Mouse (Mus musculus): ENCODE data around the gene Map2k7. TPM values are rescaled to one million over a fixed set of nuclear protein-coding genes. Genes with fewer than 3 reads are reported as not detected.

Gene Map2k7
- total and polyA plus RNA-seq, 2 experiments from 2014 or later: 21.0 to 36.8 TPM

DNA sequence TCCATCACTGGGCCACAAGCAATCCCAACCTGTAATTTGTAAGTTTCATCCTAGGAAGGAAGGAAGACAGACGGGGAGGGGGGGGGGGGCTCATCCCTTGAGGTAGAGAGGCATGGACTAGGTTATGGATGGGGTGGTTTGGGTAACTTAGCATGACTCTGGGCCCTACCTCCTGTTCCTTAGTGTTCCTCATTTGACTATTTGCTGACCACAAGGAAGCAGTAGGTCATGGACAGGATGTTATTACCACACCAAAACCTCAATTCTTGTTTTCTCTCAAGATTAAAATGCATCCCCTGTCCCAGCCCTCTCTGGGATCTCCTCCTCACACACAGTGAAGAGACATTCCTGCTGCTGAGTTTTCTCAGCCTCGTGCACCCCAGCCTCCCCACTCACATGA, 37.2 kb upstream of the Map2k7 start:
- peaks cover 23% of the 10 kb centered on the region for H3K27me3 ChIP-seq (ENCODE audit: control insufficient read depth, insufficient read depth, low read length)
- no peaks in the 10 kb centered on the region for H3K9me3 ChIP-seq (replicated peaks; ENCODE audit: control insufficient read depth, low read length)
- no peak overlapping the region for H3K9ac ChIP-seq (replicated peaks; ENCODE audit: low read depth, low read length)
- ATAC-seq (ENCODE audit: insufficient read depth, low read depth): no peak
- no peak overlapping the region for H3K4me2 ChIP-seq (ENCODE audit: low read depth, low read length)
- no peak for DNase-seq (ENCODE audit: low spot score)
- peaks cover 7% of the 10 kb centered on the region; the same call in 1 of the 2 replicates for H3K36me3 ChIP-seq (replicated peaks; ENCODE audit: control insufficient read depth, insufficient read depth, low read length)
- TF ChIP-seq EP300 (IDR thresholded peaks at IDR 0.05; ENCODE audit: low read depth) (no peak), CTCF (IDR thresholded peaks at IDR 0.05; ENCODE audit: low read depth) (no peak)
- no peaks in the 10 kb centered on the region for H3K4me1 ChIP-seq (ENCODE audit: control insufficient read depth, insufficient read depth)
- no peak overlapping the region for H3K4me3 ChIP-seq (ENCODE audit: low read depth, low read length)
- H3K27ac ChIP-seq (ENCODE audit: low read depth): no peak overlapping the region
- 56% methylated on average over 2 of the region's 2 CpGs for WGBS

DNA sequence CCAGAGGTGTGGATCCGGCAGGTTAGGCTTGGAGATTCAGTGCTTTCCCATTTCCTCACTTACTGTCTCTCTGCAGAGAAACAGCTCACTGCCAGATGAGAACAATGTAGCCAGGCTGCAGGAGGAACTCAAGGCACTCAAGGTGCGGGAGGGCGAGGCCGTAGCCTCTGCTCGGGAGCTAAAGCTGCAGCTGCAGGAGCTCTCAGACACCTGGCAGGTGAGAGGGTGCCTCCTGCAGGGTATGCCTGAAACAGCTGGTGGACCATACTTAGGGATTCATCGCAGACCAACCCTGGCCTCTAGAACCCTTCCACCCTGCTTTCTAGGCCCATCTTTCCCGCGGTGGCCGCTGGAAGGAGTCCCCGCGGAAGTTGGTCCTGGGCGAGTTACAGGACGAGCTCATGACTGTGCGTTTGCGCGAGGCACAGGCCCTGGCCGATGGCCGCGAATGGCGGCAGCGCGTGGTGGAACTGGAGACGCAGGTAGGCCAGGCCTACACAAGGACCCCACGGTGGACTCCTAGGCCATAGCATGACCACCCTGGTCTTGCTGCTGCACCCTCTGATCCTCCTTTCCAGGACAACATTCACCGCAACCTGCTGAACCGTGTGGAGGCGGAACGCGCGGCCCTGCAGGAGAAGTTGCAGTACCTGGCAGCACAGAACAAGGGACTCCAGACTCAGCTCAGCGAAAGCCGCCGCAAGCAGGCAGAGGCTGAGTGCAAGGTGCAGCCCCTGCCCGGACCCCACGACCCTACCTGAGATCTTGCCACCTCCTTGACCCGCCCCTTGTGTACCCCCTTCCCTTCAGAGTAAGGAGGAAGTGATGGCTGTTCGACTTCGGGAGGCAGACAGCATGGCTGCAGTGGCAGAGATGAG, 33.1 kb upstream of the Map2k7 start:
- Histone ChIP-seq H3K4me1 (ENCODE audit: control insufficient read depth, insufficient read depth) (0 out of 2 replicates have a peak, but pooled peaks cover 4% of the 10 kb centered on the region), H3K4me3 (ENCODE audit: low read depth, low read length) (no peak overlapping the region), H3K27ac (ENCODE audit: low read depth) (no peak overlapping the region), H3K36me3 (replicated peaks; ENCODE audit: control insufficient read depth, insufficient read depth, low read length) (peaks cover 7% of the 10 kb centered on the region; the same call in 1 of the 2 replicates), H3K9ac (replicated peaks; ENCODE audit: low read depth, low read length) (no peak overlapping the region), H3K27me3 (ENCODE audit: control insufficient read depth, insufficient read depth, low read length) (peaks cover 24% of the 10 kb centered on the region), H3K4me2 (ENCODE audit: low read depth, low read length) (no peak overlapping the region), H3K9me3 (replicated peaks; ENCODE audit: control insufficient read depth, low read length) (no peaks in the 10 kb centered on the region)
- TF ChIP-seq CTCF (IDR thresholded peaks at IDR 0.05; ENCODE audit: low read depth) (no peak), EP300 (IDR thresholded peaks at IDR 0.05; ENCODE audit: low read depth) (no peak)
- 41% methylated on average over 38 of the region's 38 CpGs for WGBS
- DNase-seq (ENCODE audit: low spot score): no peak
- ATAC-seq (ENCODE audit: insufficient read depth, low read depth): no peak

DNA sequence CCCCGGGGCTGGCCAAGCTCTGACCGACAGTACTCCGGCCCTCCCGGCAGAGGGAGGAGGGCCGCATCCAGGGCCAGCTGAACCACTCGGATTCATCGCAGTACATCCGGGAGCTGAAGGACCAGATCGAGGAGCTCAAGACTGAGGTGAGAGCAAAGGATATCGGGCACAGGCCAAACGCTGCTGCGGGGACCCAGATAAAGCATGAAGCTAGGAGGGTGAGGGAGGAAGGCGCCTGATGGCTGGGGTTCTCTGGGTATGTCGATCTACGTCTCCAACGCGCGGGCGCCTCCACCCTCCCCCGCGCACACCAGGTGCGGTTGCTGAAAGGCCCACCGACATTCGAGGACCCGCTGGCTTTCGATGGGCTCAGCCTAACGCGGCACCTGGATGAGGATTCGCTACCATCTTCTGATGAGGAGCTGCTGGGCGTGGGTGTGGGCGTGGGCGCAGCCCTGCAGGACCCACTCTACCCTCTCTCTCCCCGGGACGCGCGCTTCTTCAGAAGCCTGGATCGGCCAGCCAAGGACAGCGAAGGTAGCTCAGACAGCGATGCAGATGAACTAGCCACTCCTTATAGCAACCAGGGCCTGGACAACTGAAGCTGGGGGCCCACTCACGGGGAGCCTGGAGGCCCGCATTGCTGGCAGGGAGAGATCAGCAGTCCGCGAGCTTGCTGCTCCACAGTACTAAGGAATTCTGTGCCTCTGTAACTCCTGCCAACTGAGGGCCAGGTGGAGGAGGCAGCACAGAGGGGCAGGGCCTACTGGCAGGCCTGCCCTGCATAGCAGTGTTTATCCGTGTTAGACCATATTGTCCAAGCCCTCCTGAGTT, 32.1 kb upstream of the Map2k7 start:
- Histone ChIP-seq H3K4me1 (ENCODE audit: control insufficient read depth, insufficient read depth) (0 out of 2 replicates have a peak, but pooled peaks cover 4% of the 10 kb centered on the region), H3K27me3 (ENCODE audit: control insufficient read depth, insufficient read depth, low read length) (peaks cover 24% of the 10 kb centered on the region), H3K4me2 (ENCODE audit: low read depth, low read length) (peak overlapping the region; percentile 13; the same call in 1 of the 2 replicates), H3K4me3 (ENCODE audit: low read depth, low read length) (no peak overlapping the region), H3K9ac (replicated peaks; ENCODE audit: low read depth, low read length) (no peak overlapping the region), H3K36me3 (replicated peaks; ENCODE audit: control insufficient read depth, insufficient read depth, low read length) (peaks cover 7% of the 10 kb centered on the region; the same call in 1 of the 2 replicates), H3K9me3 (replicated peaks; ENCODE audit: control insufficient read depth, low read length) (no peaks in the 10 kb centered on the region), H3K27ac (ENCODE audit: low read depth) (no peak overlapping the region)
- WGBS: 22% methylated on average over 44 of the region's 44 CpGs
- TF ChIP-seq EP300 (IDR thresholded peaks at IDR 0.05; ENCODE audit: low read depth) (no peak), CTCF (IDR thresholded peaks at IDR 0.05; ENCODE audit: low read depth) (no peak)
- peak; percentile 45 for ATAC-seq (ENCODE audit: insufficient read depth, low read depth)
- no peak for DNase-seq (ENCODE audit: low spot score)

DNA sequence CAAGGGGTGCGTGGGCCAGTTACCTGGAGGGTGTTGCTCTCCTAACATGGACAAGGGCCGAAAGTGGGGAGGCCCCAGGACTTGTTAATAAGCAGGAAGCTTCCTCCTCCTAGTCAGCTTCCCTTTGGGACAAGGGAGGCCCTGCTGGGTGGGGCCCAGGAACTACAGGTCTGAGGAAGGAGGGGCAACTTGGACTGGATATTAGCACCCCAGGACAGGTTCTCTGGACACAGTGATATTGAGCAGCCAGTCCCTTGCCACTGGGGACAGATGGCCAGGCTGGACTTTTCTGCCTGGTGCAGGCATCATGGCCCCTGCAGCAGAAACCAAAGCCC, 31.6 kb upstream of the Map2k7 start:
- ATAC-seq (ENCODE audit: insufficient read depth, low read depth) (peak; percentile 7; the same call in 1 of the 2 replicates), DNase-seq (ENCODE audit: low spot score) (no peak)
- TF ChIP-seq CTCF (IDR thresholded peaks at IDR 0.05; ENCODE audit: low read depth) (no peak), EP300 (IDR thresholded peaks at IDR 0.05; ENCODE audit: low read depth) (no peak)
- WGBS: 75% methylated on average over 2 of the region's 2 CpGs
- Histone ChIP-seq H3K4me3 (ENCODE audit: low read depth, low read length) (no peak overlapping the region), H3K4me2 (ENCODE audit: low read depth, low read length) (no peak overlapping the region), H3K9ac (replicated peaks; ENCODE audit: low read depth, low read length) (no peak overlapping the region), H3K27ac (ENCODE audit: low read depth) (no peak overlapping the region), H3K9me3 (replicated peaks; ENCODE audit: control insufficient read depth, low read length) (no peaks in the 10 kb centered on the region), H3K36me3 (replicated peaks; ENCODE audit: control insufficient read depth, insufficient read depth, low read length) (peaks cover 7% of the 10 kb centered on the region; the same call in 1 of the 2 replicates), H3K27me3 (ENCODE audit: control insufficient read depth, insufficient read depth, low read length) (peaks cover 24% of the 10 kb centered on the region), H3K4me1 (ENCODE audit: control insufficient read depth, insufficient read depth) (0 out of 2 replicates have a peak, but pooled peaks cover 4% of the 10 kb centered on the region)

DNA sequence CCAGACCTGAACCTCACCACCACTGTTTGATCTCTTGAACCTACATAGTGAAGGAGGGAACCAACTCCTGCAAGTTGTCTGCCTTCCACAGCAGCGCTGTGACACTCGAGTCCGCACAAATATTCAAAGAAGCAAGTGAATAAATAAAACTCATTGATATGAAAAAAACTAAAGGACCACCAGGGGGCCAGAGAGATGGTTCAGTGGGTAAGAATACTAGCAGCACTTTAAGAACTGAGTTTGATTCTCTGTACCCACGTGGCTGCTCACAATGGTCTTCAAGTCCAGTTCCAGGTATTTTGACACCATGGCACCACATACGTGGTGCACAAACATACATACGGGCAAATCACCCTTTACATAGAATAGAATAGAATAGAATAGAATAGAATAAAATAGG, 27.4 kb upstream of the Map2k7 start:
- peaks cover 18% of the 10 kb centered on the region; the same call in 1 of the 2 replicates for H3K4me1 ChIP-seq (ENCODE audit: control insufficient read depth, insufficient read depth)
- no peak for TF ChIP-seq EP300 (IDR thresholded peaks at IDR 0.05; ENCODE audit: low read depth)
- TF ChIP-seq CTCF (IDR thresholded peaks at IDR 0.05; ENCODE audit: low read depth): no peak
- H3K4me3 ChIP-seq (ENCODE audit: low read depth, low read length): no peak overlapping the region
- WGBS: 75% methylated on average over 6 of the region's 6 CpGs
- no peak overlapping the region for H3K27ac ChIP-seq (ENCODE audit: low read depth)
- ATAC-seq (ENCODE audit: insufficient read depth, low read depth) (no peak), DNase-seq (ENCODE audit: low spot score) (no peak)
- peaks cover 37% of the 10 kb centered on the region for H3K27me3 ChIP-seq (ENCODE audit: control insufficient read depth, insufficient read depth, low read length)
- H3K4me2 ChIP-seq (ENCODE audit: low read depth, low read length): no peak overlapping the region
- no peak overlapping the region for H3K9ac ChIP-seq (replicated peaks; ENCODE audit: low read depth, low read length)
- no peaks in the 10 kb centered on the region for H3K36me3 ChIP-seq (replicated peaks; ENCODE audit: control insufficient read depth, insufficient read depth, low read length)
- H3K9me3 ChIP-seq (replicated peaks; ENCODE audit: control insufficient read depth, low read length): no peaks in the 10 kb centered on the region
